Mouse (Mus musculus): Measurements from ENCODE around the gene Agr2. TPM values are rescaled to one million over a fixed set of nuclear protein-coding genes. Genes with fewer than 3 reads are reported as not detected.

Gene Agr2
- not detected for polyA plus RNA-seq (2017; shearing (Covaris generic))

GRCm38 (mm10) chr12:35992711-35993110 is at the start of gene Agr2:
TSS of gene Agr2 (plus strand) at chr12:35992907.

GRCm38 (mm10) chr12:36042348-36042778 is 49.7 kb downstream of the Agr2 start, which contains the start of gene Tspan13:
TSS of gene Tspan13 (minus strand) at chr12:36042500.

Other genes starting within 250 kb of the Agr2 start
- gene Agr3, start 67.3 kb upstream of the Agr2 start, polyA plus RNA-seq (2017; shearing (Covaris generic)) = under 1 TPM; 0.34 to 0.80 TPM
- 100 to 1,000 TPM; 348 to 373 TPM for gene Tspan13, start 49.6 kb downstream of the Agr2 start, polyA plus RNA-seq (2017; shearing (Covaris generic))
- gene Ankmy2, start 164.2 kb downstream of the Agr2 start, polyA plus RNA-seq (2017; shearing (Covaris generic)) = 10 to 100 TPM; 41.0 to 52.5 TPM
- 100 to 1,000 TPM; 161 to 177 TPM for gene Bzw2, start 165.2 kb downstream of the Agr2 start, polyA plus RNA-seq (2017; shearing (Covaris generic))

All from inflammation-experienced regulatory T-cells (primary cell).